Mouse (Mus musculus) small intestine, adult 2 months (tissue): Measurements from ENCODE around the gene Sgms1. TPM values are rescaled to one million over a fixed set of nuclear protein-coding genes. Genes with fewer than 3 reads are reported as not detected.
A peak's percentile ranks its signal among the peaks of the same experiment; 100 is the strongest.

Experiments used
- H3K27ac ChIP-seq: fragments of 200-500 bp; 2 replicates; pipeline ENCODE4 v1.5.1; 2012; ENCODE audit warnings: low read depth, low read length, control low read depth, inconsistent platforms; ENCODE audit not compliant: insufficient read depth
- H3K27me3 ChIP-seq: fragments of 200-500 bp; 2 replicates; pipeline ENCODE4 v1.6.1; 2012; ENCODE audit warnings: mild to moderate bottlenecking, moderate library complexity, low read length, inconsistent platforms; ENCODE audit not compliant: control insufficient read depth, insufficient read depth
- H3K36me3 ChIP-seq: fragments of 200-500 bp; 2 replicates; pipeline ENCODE4 v1.6.1; 2012; ENCODE audit warnings: mild to moderate bottlenecking, low read length, control low read depth, inconsistent platforms; ENCODE audit not compliant: control insufficient read depth, insufficient read depth
- H3K4me1 ChIP-seq: fragments of 200-500 bp; 2 replicates; pipeline ENCODE4 v1.6.1; 2012; ENCODE audit warnings: low read length, inconsistent platforms, mixed read lengths; ENCODE audit not compliant: control insufficient read depth, insufficient read depth, insufficient read length
- H3K4me3 ChIP-seq: fragments of 200-500 bp; 2 replicates; pipeline ENCODE4 v1.5.1; 2012; ENCODE audit warnings: low read depth, mild to moderate bottlenecking, control low read depth, inconsistent platforms, low read length, moderate library complexity
- CTCF ChIP-seq: fragments of 200-500 bp; IDR thresholded peaks from 2 replicates; pipeline ENCODE4 v1.5.1; 2012; ENCODE audit warnings: low read depth, mild to moderate bottlenecking, control low read depth, inconsistent platforms, low read length, moderate library complexity, mixed read lengths; ENCODE audit not compliant: insufficient replicate concordance, insufficient read length; ENCODE audit errors: extremely low read depth
- POLR2A ChIP-seq: fragments of 200-500 bp; IDR thresholded peaks from 2 replicates; pipeline ENCODE4 v1.6.1; 2012; ENCODE audit warnings: low read depth, mild to moderate bottlenecking, control low read depth, inconsistent platforms, low read length, moderate library complexity
- WGBS: fragments of 180-500 bp; shearing (Covaris S2); methylation state at CpG from one replicate; pipeline ENCODE4 v1.1.7; 2018; 5-methylcytosine and 5-hydroxymethylcytosine counted together
- polyA plus RNA-seq: library from polyadenylated mRNA; depleted of rRNA; stranded (reverse); fragments of >200 nt; gene quantifications from 2 replicates; pipeline ENCODE4 v1.2.3, GENCODE M21; 2012

Sgms1 gene
- polyA plus RNA-seq, 1 experiment, result 7.5 TPM

- H3K4me1 ChIP-seq, result no peaks in the 10 kb centered on the region; the same call in 1 of the 2 replicates
- no peak overlapping the region for H3K4me3 ChIP-seq
- 89% methylated on average over 4 of the region's 4 CpGs for WGBS
- no peaks in the 10 kb centered on the region for H3K36me3 ChIP-seq
- no peak overlapping the region for H3K27ac ChIP-seq
- TF ChIP-seq CTCF (no peak), POLR2A (no peak)
- no peaks in the 10 kb centered on the region for H3K27me3 ChIP-seq
Observed at GRCm38 (mm10) chr19:32393092-32393745, 3.7 kb upstream of the Sgms1 start.

DNA sequence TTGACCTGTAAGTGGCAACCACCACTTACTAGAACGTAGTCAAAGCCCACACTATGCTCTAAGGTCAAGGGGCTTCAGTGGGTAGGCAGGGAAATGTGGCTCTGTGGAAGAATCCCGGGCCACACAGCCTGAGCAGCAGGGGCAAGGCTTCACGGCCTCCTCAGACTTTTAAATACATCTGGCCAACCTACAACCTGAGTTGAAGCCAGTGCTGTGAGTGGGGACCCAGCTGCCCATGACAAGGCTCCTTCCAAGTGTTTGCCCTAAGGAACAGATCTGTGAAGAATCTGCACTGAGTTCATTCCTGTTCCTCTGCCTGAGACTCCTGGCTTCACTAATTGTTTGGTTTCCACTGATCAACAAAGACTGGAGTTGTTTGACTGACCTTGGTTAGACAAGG is 1.9 kb upstream of the Sgms1 start:
- no peak overlapping the region for H3K4me3 ChIP-seq
- no peaks in the 10 kb centered on the region for H3K36me3 ChIP-seq
- no peak overlapping the region for H3K27ac ChIP-seq
- WGBS, result 97% methylated on average over 3 of the region's 3 CpGs
- TF ChIP-seq CTCF, result no peak
- no peak for TF ChIP-seq POLR2A
- H3K27me3 ChIP-seq, result 0 out of 2 replicates have a peak, but pooled peaks cover 2% of the 10 kb centered on the region
- H3K4me1 ChIP-seq, result peaks cover 9% of the 10 kb centered on the region

DNA sequence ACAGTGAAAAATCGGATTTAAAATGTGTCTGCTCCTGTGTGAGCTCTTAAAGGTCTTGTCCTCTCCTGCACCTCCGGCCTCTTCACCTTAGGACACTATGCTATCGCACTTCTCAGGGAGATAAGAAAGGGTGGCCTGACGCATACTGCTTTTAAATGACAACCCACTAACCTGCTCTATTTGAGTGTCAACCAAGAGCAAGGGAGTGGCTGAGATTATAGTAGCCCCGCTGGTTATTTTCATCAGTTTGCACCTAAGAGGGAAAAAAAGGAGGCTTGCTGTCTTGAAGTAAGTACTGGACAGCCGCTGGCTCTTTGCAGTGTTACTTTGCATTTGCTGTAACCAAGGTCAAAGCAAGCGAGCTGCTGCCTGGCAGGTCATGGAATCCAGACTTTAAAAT is 602 bp upstream of the Sgms1 start:
- H3K4me3 ChIP-seq, result peak overlapping the region; percentile 92; the same call in 1 of the 2 replicates
- H3K27me3 ChIP-seq, result 0 out of 2 replicates have a peak, but pooled peaks cover 2% of the 10 kb centered on the region
- H3K36me3 ChIP-seq, result no peaks in the 10 kb centered on the region
- no peak for TF ChIP-seq POLR2A
- TF ChIP-seq CTCF, result no peak
- 42% methylated on average over 7 of the region's 7 CpGs for WGBS
- peaks cover 10% of the 10 kb centered on the region for H3K4me1 ChIP-seq
- H3K27ac ChIP-seq, result peak overlapping the region; percentile 77; the same call in 1 of the 2 replicates

DNA sequence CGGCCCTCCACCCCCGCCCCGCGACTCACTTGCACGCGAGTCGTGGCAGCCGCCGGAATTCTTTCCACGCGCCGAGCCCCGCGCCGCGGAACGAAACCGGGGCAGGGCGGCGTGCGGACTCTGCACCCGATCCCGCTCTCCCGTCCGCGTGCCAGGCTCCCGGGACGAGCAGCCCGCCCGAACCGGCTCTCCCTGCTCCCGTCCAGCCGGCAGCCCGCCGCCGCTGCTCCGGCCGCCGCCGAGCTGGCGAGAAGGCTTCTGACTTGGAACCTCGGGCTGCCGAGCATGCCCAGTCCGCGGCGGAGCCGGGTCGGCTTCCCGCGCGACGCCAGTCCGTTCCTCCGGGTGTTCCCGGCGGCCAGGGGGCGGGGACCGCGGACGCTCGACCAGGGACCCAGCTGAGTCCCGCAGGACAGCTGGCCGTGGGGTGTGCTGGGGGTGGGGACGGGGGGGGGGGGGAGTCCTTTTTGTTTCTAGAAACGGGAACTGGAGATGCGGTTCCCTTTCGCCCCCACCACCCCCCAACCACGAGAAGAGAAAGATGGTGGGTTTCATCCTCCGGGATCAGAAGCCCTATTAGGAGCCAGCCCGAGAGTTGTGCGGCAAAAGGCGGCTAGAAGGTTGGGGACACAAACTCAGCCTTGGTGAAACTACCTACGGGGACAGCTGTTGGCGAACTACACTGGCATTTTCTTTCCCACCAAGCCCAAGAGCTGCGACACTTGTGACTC is 1.2 kb downstream of the Sgms1 start:
- 0 out of 2 replicates have a peak, but pooled peaks cover 2% of the 10 kb centered on the region for H3K27me3 ChIP-seq
- no peaks in the 10 kb centered on the region for H3K36me3 ChIP-seq
- H3K4me1 ChIP-seq, result peaks cover 10% of the 10 kb centered on the region
- H3K27ac ChIP-seq, result peak overlapping the region; percentile 93
- H3K4me3 ChIP-seq, result peak overlapping the region; percentile 92
- whole genome bisulfite sequencing, result under 1% methylated on average over 75 of the region's 75 CpGs
- TF ChIP-seq CTCF, result no peak
- peak; percentile 41; the same call in 1 of the 2 replicates for TF ChIP-seq POLR2A

DNA sequence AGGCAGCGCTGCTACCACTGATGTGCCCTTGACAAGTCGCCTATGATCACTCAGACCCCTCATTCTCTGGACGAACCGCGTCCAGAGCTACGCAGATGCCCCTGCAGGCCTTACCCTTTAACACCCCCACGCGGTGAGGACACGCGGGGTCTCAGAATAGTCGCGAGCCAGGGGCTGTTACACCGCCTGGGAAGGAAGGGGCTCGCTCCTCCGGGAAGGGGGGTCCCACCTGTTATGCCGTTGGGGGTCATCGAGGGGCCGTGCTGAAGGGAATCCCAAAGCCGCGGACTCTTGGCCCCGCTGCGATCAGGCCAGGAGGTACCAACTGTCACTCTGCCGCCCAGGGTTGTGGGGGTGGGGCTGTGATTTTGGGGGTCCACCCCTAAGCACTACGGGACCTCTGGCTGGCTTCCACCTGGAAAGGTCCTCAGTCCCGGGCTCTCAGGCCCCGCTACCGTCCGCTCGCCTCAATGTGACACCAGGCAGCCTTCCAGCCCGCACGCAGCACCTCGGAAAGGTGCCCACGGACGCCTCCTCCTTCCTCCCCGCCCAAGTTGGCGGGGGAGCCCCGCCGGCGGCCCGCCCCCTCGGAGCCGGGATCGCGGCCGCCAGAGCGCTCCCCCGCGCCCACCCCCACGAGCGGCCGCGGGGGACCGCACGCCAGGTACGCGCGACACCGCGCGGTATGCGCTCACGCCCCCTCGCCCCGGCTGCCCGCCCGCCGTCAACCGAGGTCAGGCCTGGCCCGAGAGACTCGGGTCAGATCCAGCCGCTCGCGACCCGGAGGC is 1.9 kb downstream of the Sgms1 start:
- WGBS, result under 1% methylated on average over 73 of the region's 74 CpGs
- Histone ChIP-seq H3K27me3 (0 out of 2 replicates have a peak, but pooled peaks cover 2% of the 10 kb centered on the region), H3K36me3 (no peaks in the 10 kb centered on the region), H3K4me1 (peaks cover 10% of the 10 kb centered on the region), H3K27ac (peak overlapping the region; percentile 44), H3K4me3 (peak overlapping the region; percentile 92)
- TF ChIP-seq CTCF (no peak), POLR2A (no peak)

DNA sequence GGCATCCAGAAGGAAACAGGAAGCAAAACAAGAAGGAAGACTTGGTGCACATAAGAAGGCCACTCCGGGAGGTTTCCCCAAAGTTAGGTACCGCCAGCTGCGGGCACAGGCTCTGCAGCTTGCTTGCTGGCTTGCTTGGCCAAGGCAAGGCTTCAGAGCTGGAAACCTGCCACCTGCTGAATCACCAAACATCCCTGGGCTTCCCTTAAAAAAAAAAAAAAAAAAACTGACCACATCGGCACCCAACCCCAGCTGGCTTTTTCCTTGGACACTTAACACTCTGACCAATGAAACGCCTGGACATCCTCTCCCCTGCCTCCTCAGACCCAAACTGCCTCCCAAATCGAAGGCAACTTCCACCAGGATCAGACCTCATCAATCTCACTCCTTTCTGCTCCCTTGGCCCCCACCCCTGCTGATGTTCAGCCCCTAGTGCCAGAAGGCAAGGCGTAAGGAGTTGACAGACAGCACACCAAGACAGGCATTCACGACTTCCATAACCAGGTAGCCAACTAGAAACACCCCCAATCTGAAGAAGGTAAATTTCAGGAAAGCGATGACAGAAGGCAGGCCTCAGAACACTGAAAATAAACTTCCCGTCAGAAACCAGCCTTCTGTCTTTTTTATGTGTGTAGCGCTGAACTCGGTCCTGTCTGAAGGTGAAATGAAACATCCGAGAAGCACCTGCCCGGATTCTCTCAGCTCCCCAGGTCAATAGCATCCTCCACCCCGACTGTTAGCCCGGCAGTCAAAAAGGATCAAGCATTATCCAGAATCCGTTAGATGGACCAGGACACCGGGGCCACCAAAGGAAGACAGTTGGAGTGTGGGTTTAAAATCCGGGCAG is 2.7 kb downstream of the Sgms1 start:
- no peak overlapping the region for H3K27ac ChIP-seq
- H3K4me1 ChIP-seq, result peaks cover 10% of the 10 kb centered on the region
- WGBS, result 27% methylated on average over 19 of the region's 19 CpGs
- no peak for TF ChIP-seq POLR2A
- TF ChIP-seq CTCF, result no peak
- peak overlapping the region; percentile 92 for H3K4me3 ChIP-seq
- H3K36me3 ChIP-seq, result no peaks in the 10 kb centered on the region
- 0 out of 2 replicates have a peak, but pooled peaks cover 2% of the 10 kb centered on the region for H3K27me3 ChIP-seq
